Mouse (Mus musculus) hindbrain, embryonic 13.5 days (tissue): ENCODE data around the gene Helz. TPM values are rescaled to one million over a fixed set of nuclear protein-coding genes. Genes with fewer than 3 reads are reported as not detected.

ENCODE experiments used
- ATAC-seq: fragments of 200-750 bp; cut with Nextera tagmentation; 2 replicates; pipeline ENCODE4 v1.8.0; 2017; ENCODE audit warnings: moderate TSS enrichment; ENCODE audit not compliant: low FRiP score
- H3K27ac ChIP-seq: fragments of 300-500 bp; sonication (generic); 2 replicates; pipeline ENCODE4 v1.5.1; 2015; ENCODE audit warnings: inconsistent platforms, mild to moderate bottlenecking, moderate library complexity
- H3K27me3 ChIP-seq: fragments of 300-500 bp; sonication (generic); 2 replicates; pipeline ENCODE4 v1.6.1; 2015; ENCODE audit warnings: mild to moderate bottlenecking, inconsistent platforms
- H3K36me3 ChIP-seq: fragments of 300-500 bp; sonication (generic); 2 replicates; pipeline ENCODE4 v1.6.1; 2015; ENCODE audit warnings: mild to moderate bottlenecking, inconsistent platforms
- H3K4me1 ChIP-seq: fragments of 300-500 bp; sonication (generic); replicated peaks from 2 replicates; pipeline ENCODE4 v1.6.1; 2015; ENCODE audit warnings: inconsistent platforms
- H3K4me2 ChIP-seq: fragments of 300-500 bp; sonication (generic); 2 replicates; pipeline ENCODE4 v1.6.1; 2015; ENCODE audit warnings: inconsistent platforms, mild to moderate bottlenecking, moderate library complexity
- H3K4me3 ChIP-seq: fragments of 300-500 bp; sonication (generic); 2 replicates; pipeline ENCODE4 v1.5.1; 2015; ENCODE audit warnings: mild to moderate bottlenecking, inconsistent platforms
- H3K9ac ChIP-seq: fragments of 300-500 bp; sonication (generic); 2 replicates; pipeline ENCODE4 v1.6.1; 2015; ENCODE audit warnings: mild to moderate bottlenecking, inconsistent platforms
- H3K9me3 ChIP-seq: fragments of 300-500 bp; sonication (generic); 2 replicates; pipeline ENCODE4 v1.6.1; 2016; ENCODE audit warnings: inconsistent platforms
- WGBS: fragments of 180-500 bp; shearing (Covaris S2); methylation state at CpG from one replicate; pipeline ENCODE4 v1.1.7; 2015; 5-methylcytosine and 5-hydroxymethylcytosine counted together
- polyA plus RNA-seq: library from polyadenylated mRNA; unstranded; fragments of >200 nt; fragmentation: Nextera tagmentation; extraction: Ambion mirVana; gene quantifications from 2 replicates; pipeline ENCODE4 v1.2.1, GENCODE M21; 2015

Gene Helz
- polyA plus RNA-seq, 1 experiment from 2014 or later: 17.7 TPM

GRCm38 (mm10) chr11:107691569-107691968, 143.8 kb downstream of the Helz start:
- Histone ChIP-seq H3K27ac (no peak overlapping the region), H3K36me3 (peaks cover 11% of the 10 kb centered on the region), H3K27me3 (no peaks in the 10 kb centered on the region), H3K4me1 (peaks cover 10% of the 10 kb centered on the region; the same call in 1 of the 2 replicates), H3K4me3 (no peak overlapping the region), H3K9ac (no peak overlapping the region), H3K9me3 (no peaks in the 10 kb centered on the region), H3K4me2 (no peak overlapping the region)
- WGBS: 66% methylated on average over 8 of the region's 8 CpGs
- no peak for ATAC-seq

GRCm38 (mm10) chr11:107693338-107693737, 145.6 kb downstream of the Helz start:
- no peak for ATAC-seq
- no peak overlapping the region for H3K4me2 ChIP-seq

GRCm38 (mm10) chr11:107699967-107700366, 152.2 kb downstream of the Helz start:
- ATAC-seq: no peak
- 98% methylated on average over 4 of the region's 4 CpGs for WGBS

More at GRCm38 (mm10) chr11:107693338-107693737, 145.6 kb downstream of the Helz start:
- 82% methylated on average over 6 of the region's 6 CpGs for WGBS
- Histone ChIP-seq H3K4me1 (peaks cover 10% of the 10 kb centered on the region; the same call in 1 of the 2 replicates), H3K27me3 (no peaks in the 10 kb centered on the region), H3K36me3 (peaks cover 8% of the 10 kb centered on the region), H3K4me3 (no peak overlapping the region), H3K9me3 (no peaks in the 10 kb centered on the region), H3K27ac (no peak overlapping the region), H3K9ac (no peak overlapping the region)

GRCm38 (mm10) chr11:107703272-107704134, 155.8 kb downstream of the Helz start:
- no peak for ATAC-seq
- H3K9ac ChIP-seq: no peak overlapping the region
- 33% methylated on average over 27 of the region's 27 CpGs for WGBS

More at GRCm38 (mm10) chr11:107699967-107700366, 152.2 kb downstream of the Helz start:
- no peak overlapping the region for H3K4me2 ChIP-seq
- H3K4me3 ChIP-seq: no peak overlapping the region
- no peak overlapping the region for H3K27ac ChIP-seq
- H3K36me3 ChIP-seq: peaks cover 3% of the 10 kb centered on the region; the same call in 1 of the 2 replicates
- peaks cover 23% of the 10 kb centered on the region for H3K4me1 ChIP-seq
- H3K9ac ChIP-seq: no peak overlapping the region
- no peaks in the 10 kb centered on the region for H3K9me3 ChIP-seq
- H3K27me3 ChIP-seq: no peaks in the 10 kb centered on the region

GRCm38 (mm10) chr11:107705060-107705459, 157.3 kb downstream of the Helz start:
- peaks cover 39% of the 10 kb centered on the region for H3K4me1 ChIP-seq
- peak overlapping the region; percentile 49; the same call in 1 of the 2 replicates for H3K27ac ChIP-seq
- no peak overlapping the region for H3K9ac ChIP-seq
- H3K36me3 ChIP-seq: no peaks in the 10 kb centered on the region
- H3K4me3 ChIP-seq: no peak overlapping the region
- H3K27me3 ChIP-seq: no peaks in the 10 kb centered on the region
- 62% methylated on average over 6 of the region's 6 CpGs for WGBS
- no peaks in the 10 kb centered on the region for H3K9me3 ChIP-seq
- H3K4me2 ChIP-seq: no peak overlapping the region
- no peak for ATAC-seq

More at GRCm38 (mm10) chr11:107703272-107704134, 155.8 kb downstream of the Helz start:
- no peaks in the 10 kb centered on the region for H3K9me3 ChIP-seq
- H3K4me3 ChIP-seq: no peak overlapping the region
- no peaks in the 10 kb centered on the region for H3K36me3 ChIP-seq
- H3K4me1 ChIP-seq: peaks cover 38% of the 10 kb centered on the region
- no peak overlapping the region for H3K27ac ChIP-seq
- no peak overlapping the region for H3K4me2 ChIP-seq
- no peaks in the 10 kb centered on the region for H3K27me3 ChIP-seq

GRCm38 (mm10) chr11:107705476-107706074, 157.8 kb downstream of the Helz start:
- Histone ChIP-seq H3K4me3 (no peak overlapping the region), H3K27me3 (no peaks in the 10 kb centered on the region), H3K4me2 (no peak overlapping the region), H3K27ac (peak overlapping the region; percentile 49; the same call in 1 of the 2 replicates), H3K9me3 (no peaks in the 10 kb centered on the region), H3K9ac (no peak overlapping the region), H3K36me3 (no peaks in the 10 kb centered on the region), H3K4me1 (peaks cover 39% of the 10 kb centered on the region)
- ATAC-seq: no peak
- 65% methylated on average over 11 of the region's 11 CpGs for WGBS

GRCm38 (mm10) chr11:107707897-107708610, 160.3 kb downstream of the Helz start:
- H3K4me2 ChIP-seq: 0 out of 2 replicates have a peak overlapping the region, but pooled peaks have one; percentile 21
- peak; percentile 45; the same call in 1 of the 2 replicates for ATAC-seq

GRCm38 (mm10) chr11:107710379-107710778, 162.6 kb downstream of the Helz start:
- H3K9ac ChIP-seq: no peak overlapping the region
- ATAC-seq: no peak
- H3K4me2 ChIP-seq: no peak overlapping the region
- H3K27ac ChIP-seq: no peak overlapping the region
- no peak overlapping the region for H3K4me3 ChIP-seq
- H3K4me1 ChIP-seq: peaks cover 20% of the 10 kb centered on the region
- H3K27me3 ChIP-seq: no peaks in the 10 kb centered on the region
- no peaks in the 10 kb centered on the region for H3K9me3 ChIP-seq
- 82% methylated on average over 3 of the region's 3 CpGs for WGBS
- no peaks in the 10 kb centered on the region for H3K36me3 ChIP-seq

More at GRCm38 (mm10) chr11:107707897-107708610, 160.3 kb downstream of the Helz start:
- H3K36me3 ChIP-seq: no peaks in the 10 kb centered on the region
- peak overlapping the region; percentile 48 for H3K27ac ChIP-seq
- H3K9ac ChIP-seq: peak overlapping the region; percentile 46; the same call in 1 of the 2 replicates
- no peaks in the 10 kb centered on the region for H3K27me3 ChIP-seq
- H3K4me1 ChIP-seq: peaks cover 38% of the 10 kb centered on the region
- no peak overlapping the region for H3K4me3 ChIP-seq
- H3K9me3 ChIP-seq: no peaks in the 10 kb centered on the region
- WGBS: 20% methylated on average over 20 of the region's 20 CpGs

- 80% methylated on average over 7 of the region's 7 CpGs for WGBS
- H3K9me3 ChIP-seq: peaks cover 8% of the 10 kb centered on the region
- no peak overlapping the region for H3K4me2 ChIP-seq
- H3K4me3 ChIP-seq: no peak overlapping the region
- H3K36me3 ChIP-seq: peaks cover 5% of the 10 kb centered on the region; the same call in 1 of the 2 replicates
- no peak overlapping the region for H3K9ac ChIP-seq
- no peaks in the 10 kb centered on the region for H3K27me3 ChIP-seq
- no peak overlapping the region for H3K27ac ChIP-seq
- no peak for ATAC-seq
- H3K4me1 ChIP-seq: 0 out of 2 replicates have a peak, but pooled peaks cover 3% of the 10 kb centered on the region
These were observed 166.6 kb downstream of the Helz start for GRCm38 (mm10) chr11:107714368-107714767.

GRCm38 (mm10) chr11:107716332-107716938, 168.7 kb downstream of the Helz start, which contains the start of gene Cacng1:
Gene Cacng1 (minus strand): TSS chr11:107716522.
- no peak for ATAC-seq
- Histone ChIP-seq H3K9ac (no peak within 1 kb of the TSS), H3K27ac (no peak within 1 kb of the TSS), H3K4me3 (no peak within 1 kb of the TSS), H3K4me2 (no peak within 1 kb of the TSS), H3K4me1 (0 out of 2 replicates have a peak, but pooled peaks cover 3% of the 10 kb centered on the region), H3K27me3 (no peaks in the 10 kb centered on the region), H3K36me3 (peaks cover 5% of the 10 kb centered on the region; the same call in 1 of the 2 replicates), H3K9me3 (peaks cover 8% of the 10 kb centered on the region)
- 81% methylated on average over 16 of the region's 16 CpGs for WGBS

- Histone ChIP-seq H3K9ac (no peak overlapping the region), H3K4me2 (no peak overlapping the region), H3K4me3 (no peak overlapping the region), H3K27ac (no peak overlapping the region), H3K4me1 (no peaks in the 10 kb centered on the region), H3K36me3 (peaks cover 9% of the 10 kb centered on the region; the same call in 1 of the 2 replicates), H3K27me3 (no peaks in the 10 kb centered on the region), H3K9me3 (peaks cover 8% of the 10 kb centered on the region)
- ATAC-seq: no peak
- WGBS: 87% methylated on average over 9 of the region's 9 CpGs
These were observed 172.7 kb downstream of the Helz start for GRCm38 (mm10) chr11:107720264-107721021.
